Mouse (Mus musculus): ENCODE measurements around the gene Tia1. TPM values are rescaled to one million over a fixed set of nuclear protein-coding genes. Genes with fewer than 3 reads are reported as not detected.

Tia1 gene
- total RNA-seq, 4 experiments from 2014 or later = 91.0 to 107 (median 99.9) TPM

DNA sequence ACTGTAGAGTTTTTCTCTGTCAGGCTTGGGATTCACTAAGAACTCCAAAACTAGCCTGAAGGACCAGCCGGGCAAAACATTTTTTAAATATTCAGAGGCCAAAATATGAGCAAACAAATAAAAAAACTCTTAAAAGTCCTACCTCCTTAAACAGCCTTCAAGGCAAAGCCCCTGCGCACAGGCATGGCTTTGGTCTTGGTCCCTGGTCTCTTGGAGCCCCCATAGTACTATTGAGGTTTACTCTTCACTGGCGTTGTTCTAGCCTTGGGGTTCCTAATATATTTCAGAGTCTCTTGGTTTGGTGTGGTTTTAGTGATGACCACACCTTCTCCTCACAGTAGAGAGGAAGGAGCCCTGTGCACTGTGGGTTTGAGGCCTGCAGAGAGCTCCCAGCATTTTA is 27.5 kb downstream of the Tia1 start:
- DNase-seq (ENCODE audit: low spot score in 2 of 2) = no peak

DNA sequence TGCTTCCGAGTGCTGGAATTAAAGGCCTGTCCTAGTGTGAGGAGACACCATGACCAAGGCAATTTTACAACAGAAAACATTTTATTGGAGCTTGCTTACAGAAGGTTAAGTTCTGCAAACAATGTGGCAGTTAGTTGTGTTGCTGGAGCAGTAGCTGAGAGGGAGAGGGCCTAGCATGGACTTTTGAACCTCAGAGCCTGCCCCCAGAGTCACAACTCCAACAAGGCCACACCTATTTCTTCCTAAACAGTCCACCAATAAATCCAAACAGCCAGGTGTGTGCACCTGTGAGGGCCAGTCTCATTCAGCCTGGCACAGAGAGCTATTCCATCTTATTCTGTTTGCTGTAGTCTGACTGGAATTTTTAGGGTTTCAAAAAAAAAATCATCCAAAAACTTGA is 29.7 kb downstream of the Tia1 start:
- DNase-seq (ENCODE audit: low spot score in 2 of 2) = no peak

DNA sequence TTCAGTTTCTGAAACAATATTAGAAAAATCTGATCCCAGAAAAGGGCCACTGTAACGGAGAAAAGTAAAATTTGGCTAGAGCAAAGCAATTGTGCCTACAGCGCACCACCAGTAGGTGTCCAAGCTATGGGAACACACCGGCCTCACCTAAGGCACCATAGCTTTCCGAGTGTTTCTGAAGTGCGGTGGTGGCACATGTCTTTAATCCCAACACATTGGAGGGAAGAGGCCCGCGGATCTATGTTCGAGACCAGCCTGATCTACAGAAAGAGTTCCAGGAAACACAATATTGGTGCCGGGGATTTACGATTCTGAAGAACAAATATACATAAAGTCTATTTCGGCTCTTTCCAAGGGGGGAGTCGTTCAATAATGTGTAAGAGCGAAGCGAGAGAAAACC is 33.7 kb downstream of the Tia1 start:
- DNase-seq (ENCODE audit: low spot score in 2 of 2) = no peak

GRCm38 (mm10) chr6:86438272-86439118 is 34.5 kb downstream of the Tia1 start, which contains the start of gene C87436:
TSS of gene C87436 (plus strand) at chr6:86438374.
- DNase-seq (ENCODE audit: low spot score in 2 of 2) = peak; percentile 93 to 98

DNA sequence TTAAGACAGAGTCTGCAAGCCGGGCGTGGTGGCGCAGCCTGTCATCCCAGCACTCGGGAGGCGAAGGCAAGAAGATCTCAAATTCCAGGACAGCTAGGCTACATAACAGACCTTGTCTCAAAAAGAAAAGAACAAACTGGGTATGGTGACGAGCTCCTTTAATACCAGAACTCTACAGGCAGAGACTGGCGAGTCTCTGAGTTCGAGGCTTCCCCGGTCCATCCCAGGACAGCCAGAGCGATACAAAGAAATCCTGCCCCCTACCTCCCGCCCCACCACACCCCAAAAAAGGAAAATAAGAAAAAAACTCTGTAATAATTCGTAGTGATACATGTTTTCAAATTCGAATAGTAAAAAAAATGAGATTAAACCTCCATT is 35.1 kb downstream of the Tia1 start:
- no peak for DNase-seq (ENCODE audit: low spot score in 2 of 2)

DNA sequence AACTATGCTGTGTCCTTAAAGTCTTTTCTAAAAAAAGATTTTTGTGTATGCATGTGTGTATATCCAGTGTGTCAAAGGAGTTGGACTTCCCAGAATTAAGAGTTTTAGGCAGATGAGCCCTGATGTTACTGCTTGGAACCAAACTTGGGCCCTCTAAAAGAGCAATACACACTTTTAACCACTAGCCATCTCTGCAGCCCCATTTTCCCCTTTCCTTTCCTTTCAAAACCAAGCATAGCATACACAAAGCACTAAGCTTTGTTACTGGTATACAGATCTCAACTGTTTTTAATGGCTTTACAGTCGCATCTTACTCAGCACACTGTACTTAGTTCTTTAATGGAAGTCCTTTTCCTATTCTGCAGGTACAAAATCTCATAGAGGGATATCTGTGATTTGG is 35.5 kb downstream of the Tia1 start:
- no peak for DNase-seq (ENCODE audit: low spot score in 2 of 2)

DNA sequence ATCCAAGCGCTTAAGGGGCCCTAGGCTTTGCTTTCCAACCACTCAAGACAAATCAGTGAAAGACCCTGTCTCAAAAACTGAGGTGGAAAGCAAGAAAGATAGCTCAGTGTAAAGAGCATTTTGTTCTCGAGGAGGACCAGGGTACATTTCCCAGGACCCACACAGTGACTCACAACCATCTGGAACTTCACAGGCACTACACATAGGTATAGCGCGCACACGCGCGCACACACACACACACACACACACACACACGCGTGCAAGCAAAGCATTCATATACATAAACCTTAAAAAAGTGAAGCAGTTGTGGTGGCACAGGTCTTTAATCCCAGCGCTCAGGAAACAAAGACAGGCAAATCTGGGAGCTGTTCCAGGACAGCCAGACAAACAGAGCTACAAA is 37.6 kb downstream of the Tia1 start:
- no peak for DNase-seq (ENCODE audit: low spot score in 2 of 2)

GRCm38 (mm10) chr6:86445551-86445950 is 41.5 kb downstream of the Tia1 start:
- DNase-seq (ENCODE audit: low spot score in 2 of 2) = no peak

DNA sequence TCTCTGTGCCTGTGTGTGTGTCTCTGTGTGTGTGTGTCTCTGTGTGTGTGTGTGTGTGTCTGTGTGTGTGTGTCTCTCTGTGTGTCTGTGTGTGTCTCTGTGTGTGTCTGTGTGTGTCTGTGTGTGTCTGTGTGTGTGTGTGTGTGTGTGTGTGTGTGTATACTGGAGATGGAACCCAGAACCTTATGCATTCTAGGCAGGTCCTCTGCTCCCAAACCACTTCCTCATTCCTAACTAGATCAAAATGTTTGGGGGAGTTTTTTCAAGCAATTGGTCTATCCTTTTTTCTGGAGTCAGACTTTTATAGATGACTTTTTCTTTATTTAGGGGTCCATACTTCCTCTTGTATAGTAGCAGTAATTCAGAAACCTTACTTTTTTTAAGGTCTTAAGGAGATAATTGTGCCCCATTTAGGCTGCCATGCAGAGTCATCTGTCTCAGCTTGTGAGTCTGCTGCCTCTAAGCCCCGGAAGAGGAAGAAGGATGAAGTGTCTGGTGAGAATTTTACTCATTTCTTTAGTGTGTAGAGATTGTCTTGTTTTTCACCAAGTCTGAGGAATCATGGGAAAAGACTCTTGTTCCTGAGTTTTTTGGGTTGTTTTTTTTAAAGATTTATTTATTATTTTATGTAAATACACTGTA is 43.0 kb downstream of the Tia1 start:
- DNase-seq (ENCODE audit: low spot score in 2 of 2) = no peak

DNA sequence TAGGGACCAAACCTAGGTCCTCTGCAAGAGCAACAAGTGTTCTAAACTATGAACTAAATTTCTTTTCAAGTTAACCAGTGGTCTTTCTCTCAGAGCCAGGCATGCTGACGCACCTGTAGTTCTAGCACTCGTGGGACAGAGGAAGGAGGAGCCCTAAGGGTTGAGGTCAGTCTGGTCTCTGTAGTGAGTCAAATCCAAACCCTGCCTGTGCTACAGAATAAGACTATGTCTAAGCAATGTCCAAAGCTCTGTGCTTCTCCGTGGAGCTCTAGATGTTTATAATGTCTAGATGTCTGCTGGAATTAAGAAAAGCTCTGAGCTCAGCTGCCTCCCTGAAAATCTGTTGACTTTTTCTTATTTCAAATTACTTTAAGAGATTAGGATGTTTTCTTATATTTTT is 52.7 kb downstream of the Tia1 start:
- DNase-seq (ENCODE audit: low spot score in 2 of 2) = no peak

DNA sequence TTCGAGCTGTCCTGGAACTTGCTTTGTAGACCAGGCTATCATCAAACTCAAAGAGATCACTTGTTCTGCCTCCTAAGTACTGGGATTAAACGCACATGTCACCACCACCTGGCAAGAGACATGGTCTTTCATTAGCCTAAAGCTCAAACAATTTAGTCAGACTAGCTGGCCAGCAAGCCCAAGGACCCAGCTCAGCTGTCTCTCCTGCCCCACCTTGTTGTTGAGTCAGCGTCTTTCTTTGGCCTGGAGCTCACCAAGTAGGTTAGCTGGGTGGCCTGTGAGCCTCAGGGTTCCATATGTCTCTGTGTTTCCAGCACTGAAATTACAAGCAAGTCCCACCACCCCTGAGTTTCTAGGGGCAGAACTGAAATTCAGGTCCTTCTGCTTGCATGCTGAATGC is 59.1 kb downstream of the Tia1 start:
- DNase-seq (ENCODE audit: low spot score in 2 of 2) = no peak

DNA sequence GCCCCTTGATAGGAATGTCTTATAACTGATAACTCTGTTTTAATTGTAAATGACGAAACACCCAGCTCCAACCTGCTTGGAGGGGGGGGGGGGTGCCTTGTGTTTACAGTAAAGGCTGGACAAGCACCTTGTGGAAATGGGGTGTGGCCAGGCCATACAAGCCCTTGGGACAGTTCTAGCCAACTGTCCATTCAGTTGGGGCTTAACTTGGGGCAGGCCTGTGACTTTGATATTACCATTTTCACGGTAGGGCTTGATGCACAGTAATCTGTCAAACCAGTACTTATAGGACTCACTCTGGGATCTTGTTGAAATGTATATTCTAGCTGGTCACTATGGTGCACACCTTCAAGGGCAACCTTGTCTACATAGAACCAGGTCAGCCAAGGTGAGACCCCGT is 67.3 kb downstream of the Tia1 start:
- DNase-seq (ENCODE audit: low spot score in 2 of 2) = no peak

GRCm38 (mm10) chr6:86471760-86472099 is 67.7 kb downstream of the Tia1 start:
- DNase-seq (ENCODE audit: low spot score in 2 of 2) = no peak

- peak; percentile 98 to 99 for DNase-seq (ENCODE audit: low spot score in 2 of 2)
Measured at GRCm38 (mm10) chr6:86472100-86472955, 68.3 kb downstream of the Tia1 start.

- no peak for DNase-seq (ENCODE audit: low spot score in 2 of 2)
Measured at GRCm38 (mm10) chr6:86473077-86473476, 69.1 kb downstream of the Tia1 start.

- no peak for DNase-seq (ENCODE audit: low spot score in 2 of 2)
Measured at GRCm38 (mm10) chr6:86474072-86474471, 70.1 kb downstream of the Tia1 start.

DNA sequence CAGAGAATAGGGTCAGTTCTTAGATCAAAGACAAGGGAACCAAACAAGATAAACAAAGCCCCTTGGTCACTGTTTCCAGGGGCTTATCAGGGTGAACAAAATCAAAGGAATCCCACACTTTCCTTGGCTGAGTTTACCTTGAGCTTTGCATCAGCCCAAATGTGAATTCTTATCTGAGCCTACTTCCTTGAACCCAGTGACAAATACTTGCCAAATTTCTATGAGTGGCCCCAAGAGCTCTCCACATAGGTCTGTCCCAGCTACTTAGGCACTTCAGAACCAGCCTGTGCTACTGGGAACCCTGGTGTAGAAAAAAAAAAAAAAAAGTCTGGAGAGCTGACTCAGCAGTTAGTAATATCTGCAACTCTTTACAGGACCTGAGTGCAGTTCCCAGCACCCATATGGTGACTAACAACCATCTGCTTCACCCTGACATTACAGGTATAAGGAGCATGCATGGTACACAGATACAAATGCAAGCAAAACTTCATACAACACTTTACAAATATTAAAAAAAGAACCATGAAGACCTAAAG is 70.7 kb downstream of the Tia1 start:
- DNase-seq (ENCODE audit: low spot score in 2 of 2) = no peak

DNA sequence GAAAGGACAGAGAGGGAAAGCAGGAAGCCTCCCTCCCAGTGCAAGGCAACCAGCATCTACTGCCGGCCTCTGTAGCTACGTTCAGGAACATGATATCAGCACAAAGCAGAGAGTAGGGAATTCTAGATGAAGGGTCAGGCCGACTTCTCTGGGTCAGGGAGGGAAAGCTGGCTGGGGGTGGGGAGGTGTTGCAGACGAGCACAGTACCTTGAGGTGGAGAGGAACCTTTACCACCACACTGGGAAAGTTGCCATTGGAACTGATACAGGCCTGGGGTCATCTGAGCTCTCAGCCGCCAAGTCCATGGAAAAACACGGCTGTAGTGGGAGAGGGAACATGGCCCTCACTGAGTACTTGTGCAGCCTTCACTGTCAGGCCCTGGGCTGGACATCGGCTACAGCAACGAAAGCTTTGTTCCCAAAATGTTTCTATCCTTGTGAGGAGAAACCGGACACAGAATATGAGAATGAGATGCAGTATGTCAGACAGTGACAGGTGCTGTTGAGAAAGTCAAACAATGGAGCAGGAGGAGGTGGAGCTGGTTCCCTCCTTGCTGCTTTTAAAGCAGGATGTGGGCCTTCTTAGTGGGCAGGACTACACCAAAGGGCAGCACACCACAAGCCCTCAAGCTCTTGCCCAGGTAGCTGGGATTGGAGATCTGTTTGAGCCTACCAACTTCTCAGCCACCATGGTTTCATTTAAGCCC is 71.6 kb downstream of the Tia1 start:
- no peak for DNase-seq (ENCODE audit: low spot score in 2 of 2)

DNA sequence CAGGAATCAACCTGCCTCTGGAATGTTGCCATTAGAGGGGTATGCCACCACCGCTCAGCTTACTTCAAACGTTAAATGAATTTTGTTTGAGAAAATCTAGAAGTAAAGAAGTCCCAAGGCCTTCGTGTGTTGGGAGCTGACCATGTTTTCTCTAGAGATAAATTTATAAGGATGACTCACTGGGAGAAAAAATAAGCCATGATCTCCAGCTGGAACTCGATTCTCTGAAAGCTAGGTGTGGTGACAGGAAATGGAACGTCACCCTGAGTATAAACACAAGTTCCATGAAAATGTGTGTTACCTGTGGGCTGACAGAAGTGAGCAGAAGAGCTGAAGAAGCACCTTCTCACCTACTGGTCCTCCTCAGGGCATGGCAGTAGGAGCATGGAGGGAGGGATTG is 72.9 kb downstream of the Tia1 start:
- DNase-seq (ENCODE audit: low spot score in 2 of 2) = no peak

DNA sequence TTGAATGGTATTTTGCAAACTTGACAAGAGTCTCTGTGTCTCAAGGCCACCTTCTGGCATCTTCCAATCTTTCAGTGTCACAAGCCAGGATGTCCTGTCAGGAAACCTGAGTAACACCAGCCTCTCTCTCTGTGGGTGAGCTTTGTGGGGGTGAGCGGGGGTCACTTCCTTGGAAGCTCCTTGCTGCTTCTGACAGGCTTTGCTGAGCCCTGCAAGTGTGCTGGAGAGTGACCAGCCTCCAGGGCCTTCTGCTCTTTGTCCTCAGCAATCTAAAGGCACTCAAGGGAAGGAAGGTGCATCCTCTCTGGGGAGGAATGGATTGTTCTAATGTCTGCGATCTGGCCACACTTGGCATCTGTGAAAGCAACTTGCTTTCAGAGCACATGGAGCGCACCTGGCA is 75.3 kb downstream of the Tia1 start:
- DNase-seq (ENCODE audit: low spot score in 2 of 2) = no peak

- no peak for DNase-seq (ENCODE audit: low spot score in 2 of 2)
Measured at GRCm38 (mm10) chr6:86479816-86480188, 75.8 kb downstream of the Tia1 start.

All from left cerebral cortex, adult 8-10 months (tissue).